Mouse (Mus musculus): ENCODE data around the gene Pgd. TPM values are rescaled to one million over a fixed set of nuclear protein-coding genes. Genes with fewer than 3 reads are reported as not detected.

Gene Pgd
- polyA plus RNA-seq, 1 experiment from 2014 or later, result 78.2 TPM

DNA sequence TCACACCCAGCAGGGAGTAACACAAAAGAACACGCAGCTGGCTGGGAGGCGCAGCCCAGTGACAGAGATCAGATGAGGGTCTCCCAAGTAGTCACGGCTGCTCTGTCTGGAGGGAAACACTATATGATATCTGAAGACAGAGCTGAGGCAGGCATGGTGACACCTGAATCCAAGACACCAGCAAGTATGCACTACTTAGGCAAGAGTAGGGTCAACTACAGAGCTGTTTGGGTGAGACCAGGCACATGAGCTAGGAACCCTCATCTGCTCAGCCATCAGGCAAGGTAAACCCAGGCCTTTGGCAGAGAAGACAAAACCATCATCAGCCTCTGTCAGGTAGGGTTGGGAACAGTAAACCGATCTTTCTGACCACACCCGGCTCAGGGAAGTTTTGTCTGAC is 33.2 kb downstream of the Pgd start:
- Histone ChIP-seq H3K4me3 (ENCODE audit: low read length) (no peak overlapping the region), H3K4me1 (ENCODE audit: control insufficient read depth, insufficient read depth, low read length) (0 out of 2 replicates have a peak, but pooled peaks cover 2% of the 10 kb centered on the region), H3K36me3 (ENCODE audit: control insufficient read depth, insufficient read depth) (peaks cover 3% of the 10 kb centered on the region; the same call in 1 of the 2 replicates), H3K9me3 (replicated peaks; ENCODE audit: control insufficient read depth, low read length) (no peaks in the 10 kb centered on the region), H3K9ac (ENCODE audit: low read length) (no peak overlapping the region), H3K27me3 (ENCODE audit: control insufficient read depth, insufficient read depth, low read length) (no peaks in the 10 kb centered on the region), H3K27ac (ENCODE audit: low read length) (no peak overlapping the region), H3K4me2 (ENCODE audit: low read depth, low read length) (no peak overlapping the region)
- no peak for ATAC-seq (replicated peaks; ENCODE audit: extremely low read depth, insufficient read depth, low FRiP score)
- 80% methylated on average over 5 of the region's 5 CpGs for WGBS

DNA sequence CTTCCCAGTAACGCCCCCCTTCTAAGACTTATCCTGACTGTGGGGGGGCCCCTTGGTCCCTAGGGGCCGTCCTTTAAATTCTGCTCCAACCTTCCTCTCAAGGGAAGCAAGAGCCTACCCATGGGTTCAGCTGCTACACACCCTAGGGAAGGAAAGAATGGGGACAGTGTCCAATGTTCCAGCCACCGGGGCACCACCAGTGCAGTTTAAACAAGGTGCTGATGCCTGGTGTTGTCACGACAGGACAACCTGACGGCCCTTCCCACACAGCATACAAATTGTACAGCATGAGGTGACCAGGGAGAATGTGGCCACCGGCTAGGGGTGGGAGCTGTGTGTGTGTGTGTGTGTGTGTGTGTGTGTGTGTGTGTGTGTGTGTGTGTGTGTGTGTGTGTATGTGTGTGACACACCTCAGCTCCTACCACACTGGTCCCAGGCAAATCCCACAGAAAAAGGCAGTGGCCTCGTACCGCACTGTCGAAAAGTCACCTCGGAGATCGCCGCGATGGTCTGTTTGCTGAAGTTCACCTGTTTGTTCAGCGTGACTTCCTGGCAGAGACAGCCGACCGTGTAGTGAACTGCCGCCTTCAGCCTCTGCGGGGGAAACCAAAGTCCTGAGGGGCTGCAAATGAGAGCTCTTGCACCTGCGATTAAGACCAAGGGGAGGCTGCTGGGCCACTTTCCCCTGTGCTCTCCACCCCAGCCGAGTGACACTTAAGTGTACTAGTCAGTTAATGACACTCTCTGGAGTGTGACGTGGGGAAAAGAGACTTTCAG is 34.6 kb downstream of the Pgd start:
- Histone ChIP-seq H3K4me2 (ENCODE audit: low read depth, low read length) (no peak overlapping the region), H3K27ac (ENCODE audit: low read length) (no peak overlapping the region), H3K9ac (ENCODE audit: low read length) (no peak overlapping the region), H3K4me1 (ENCODE audit: control insufficient read depth, insufficient read depth, low read length) (0 out of 2 replicates have a peak, but pooled peaks cover 2% of the 10 kb centered on the region), H3K9me3 (replicated peaks; ENCODE audit: control insufficient read depth, low read length) (no peaks in the 10 kb centered on the region), H3K27me3 (ENCODE audit: control insufficient read depth, insufficient read depth, low read length) (no peaks in the 10 kb centered on the region), H3K4me3 (ENCODE audit: low read length) (no peak overlapping the region), H3K36me3 (ENCODE audit: control insufficient read depth, insufficient read depth) (peaks cover 3% of the 10 kb centered on the region; the same call in 1 of the 2 replicates)
- no peak for ATAC-seq (replicated peaks; ENCODE audit: extremely low read depth, insufficient read depth, low FRiP score)
- WGBS, result 82% methylated on average over 21 of the region's 21 CpGs

GRCm38 (mm10) chr4:149131021-149131752 is 35.4 kb downstream of the Pgd start:
- H3K27me3 ChIP-seq (ENCODE audit: control insufficient read depth, insufficient read depth, low read length), result no peaks in the 10 kb centered on the region
- no peak for ATAC-seq (replicated peaks; ENCODE audit: extremely low read depth, insufficient read depth, low FRiP score)

DNA sequence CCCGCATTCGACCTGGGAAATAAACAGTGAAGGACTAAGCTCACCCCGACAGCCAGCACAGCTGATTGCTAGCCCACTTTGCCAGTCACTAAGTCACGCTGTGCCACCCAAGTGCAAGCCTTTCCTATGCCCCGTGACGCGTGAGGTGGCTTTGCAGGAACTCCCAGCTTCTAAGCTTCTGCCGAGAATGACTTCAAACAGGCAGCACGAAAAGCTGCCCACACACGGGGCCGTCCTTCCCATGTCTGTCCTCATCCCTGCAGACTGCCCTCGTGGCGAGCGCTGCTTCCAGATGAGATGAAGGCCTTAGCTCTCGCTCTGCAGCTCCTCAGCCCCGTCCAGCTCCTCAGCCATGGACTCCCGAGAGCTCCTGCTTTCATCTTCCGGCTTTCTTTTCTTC is 38.1 kb downstream of the Pgd start:
- H3K27me3 ChIP-seq (ENCODE audit: control insufficient read depth, insufficient read depth, low read length), result no peaks in the 10 kb centered on the region
- H3K4me2 ChIP-seq (ENCODE audit: low read depth, low read length), result no peak overlapping the region
- H3K4me1 ChIP-seq (ENCODE audit: control insufficient read depth, insufficient read depth, low read length), result no peaks in the 10 kb centered on the region
- no peaks in the 10 kb centered on the region for H3K9me3 ChIP-seq (replicated peaks; ENCODE audit: control insufficient read depth, low read length)
- H3K9ac ChIP-seq (ENCODE audit: low read length), result no peak overlapping the region
- H3K4me3 ChIP-seq (ENCODE audit: low read length), result no peak overlapping the region
- 83% methylated on average over 18 of the region's 18 CpGs for whole genome bisulfite sequencing
- no peak overlapping the region for H3K27ac ChIP-seq (ENCODE audit: low read length)
- H3K36me3 ChIP-seq (ENCODE audit: control insufficient read depth, insufficient read depth), result peaks cover 3% of the 10 kb centered on the region; the same call in 1 of the 2 replicates
- ATAC-seq (replicated peaks; ENCODE audit: extremely low read depth, insufficient read depth, low FRiP score), result no peak

More at GRCm38 (mm10) chr4:149131021-149131752, 35.4 kb downstream of the Pgd start:
- H3K9me3 ChIP-seq (replicated peaks; ENCODE audit: control insufficient read depth, low read length), result no peaks in the 10 kb centered on the region
- H3K4me2 ChIP-seq (ENCODE audit: low read depth, low read length), result no peak overlapping the region
- no peak overlapping the region for H3K9ac ChIP-seq (ENCODE audit: low read length)
- no peak overlapping the region for H3K27ac ChIP-seq (ENCODE audit: low read length)
- peaks cover 3% of the 10 kb centered on the region; the same call in 1 of the 2 replicates for H3K36me3 ChIP-seq (ENCODE audit: control insufficient read depth, insufficient read depth)
- H3K4me3 ChIP-seq (ENCODE audit: low read length), result no peak overlapping the region
- H3K4me1 ChIP-seq (ENCODE audit: control insufficient read depth, insufficient read depth, low read length), result no peaks in the 10 kb centered on the region
- 89% methylated on average over 23 of the region's 23 CpGs for WGBS

- H3K27ac ChIP-seq (ENCODE audit: low read length), result no peak within 1 kb of the TSS
- H3K4me2 ChIP-seq (ENCODE audit: low read depth, low read length), result no peak within 1 kb of the TSS
- no peak within 1 kb of the TSS for H3K9ac ChIP-seq (ENCODE audit: low read length)
- WGBS, result 80% methylated on average over 11 of the region's 11 CpGs
- no peak within 1 kb of the TSS for H3K4me3 ChIP-seq (ENCODE audit: low read length)
- H3K36me3 ChIP-seq (ENCODE audit: control insufficient read depth, insufficient read depth), result peaks cover 3% of the 10 kb centered on the region; the same call in 1 of the 2 replicates
- no peak for ATAC-seq (replicated peaks; ENCODE audit: extremely low read depth, insufficient read depth, low FRiP score)
- H3K27me3 ChIP-seq (ENCODE audit: control insufficient read depth, insufficient read depth, low read length), result no peaks in the 10 kb centered on the region
- no peaks in the 10 kb centered on the region for H3K9me3 ChIP-seq (replicated peaks; ENCODE audit: control insufficient read depth, low read length)
- H3K4me1 ChIP-seq (ENCODE audit: control insufficient read depth, insufficient read depth, low read length), result no peaks in the 10 kb centered on the region
Measured at GRCm38 (mm10) chr4:149126663-149127062, 39.9 kb downstream of the Pgd start, which contains the start of gene Cort. TSS of gene Cort (minus strand) at chr4:149126763.

GRCm38 (mm10) chr4:149126115-149126509 is 40.5 kb downstream of the Pgd start:
- no peak overlapping the region for H3K4me2 ChIP-seq (ENCODE audit: low read depth, low read length)
- no peaks in the 10 kb centered on the region for H3K4me1 ChIP-seq (ENCODE audit: control insufficient read depth, insufficient read depth, low read length)
- H3K27me3 ChIP-seq (ENCODE audit: control insufficient read depth, insufficient read depth, low read length), result no peaks in the 10 kb centered on the region
- H3K9me3 ChIP-seq (replicated peaks; ENCODE audit: control insufficient read depth, low read length), result no peaks in the 10 kb centered on the region
- WGBS, result 74% methylated on average over 6 of the region's 6 CpGs
- ATAC-seq (replicated peaks; ENCODE audit: extremely low read depth, insufficient read depth, low FRiP score), result no peak
- peaks cover 3% of the 10 kb centered on the region; the same call in 1 of the 2 replicates for H3K36me3 ChIP-seq (ENCODE audit: control insufficient read depth, insufficient read depth)
- H3K9ac ChIP-seq (ENCODE audit: low read length), result no peak overlapping the region
- no peak overlapping the region for H3K4me3 ChIP-seq (ENCODE audit: low read length)
- no peak overlapping the region for H3K27ac ChIP-seq (ENCODE audit: low read length)

GRCm38 (mm10) chr4:149125341-149126114 is 41.0 kb downstream of the Pgd start:
- H3K9me3 ChIP-seq (replicated peaks; ENCODE audit: control insufficient read depth, low read length), result no peaks in the 10 kb centered on the region
- no peaks in the 10 kb centered on the region for H3K4me1 ChIP-seq (ENCODE audit: control insufficient read depth, insufficient read depth, low read length)
- no peak overlapping the region for H3K4me2 ChIP-seq (ENCODE audit: low read depth, low read length)
- ATAC-seq (replicated peaks; ENCODE audit: extremely low read depth, insufficient read depth, low FRiP score), result no peak
- peaks cover 5% of the 10 kb centered on the region; the same call in 1 of the 2 replicates for H3K36me3 ChIP-seq (ENCODE audit: control insufficient read depth, insufficient read depth)
- H3K9ac ChIP-seq (ENCODE audit: low read length), result no peak overlapping the region
- no peak overlapping the region for H3K4me3 ChIP-seq (ENCODE audit: low read length)
- no peak overlapping the region for H3K27ac ChIP-seq (ENCODE audit: low read length)
- WGBS, result 53% methylated on average over 11 of the region's 11 CpGs
- H3K27me3 ChIP-seq (ENCODE audit: control insufficient read depth, insufficient read depth, low read length), result no peaks in the 10 kb centered on the region

DNA sequence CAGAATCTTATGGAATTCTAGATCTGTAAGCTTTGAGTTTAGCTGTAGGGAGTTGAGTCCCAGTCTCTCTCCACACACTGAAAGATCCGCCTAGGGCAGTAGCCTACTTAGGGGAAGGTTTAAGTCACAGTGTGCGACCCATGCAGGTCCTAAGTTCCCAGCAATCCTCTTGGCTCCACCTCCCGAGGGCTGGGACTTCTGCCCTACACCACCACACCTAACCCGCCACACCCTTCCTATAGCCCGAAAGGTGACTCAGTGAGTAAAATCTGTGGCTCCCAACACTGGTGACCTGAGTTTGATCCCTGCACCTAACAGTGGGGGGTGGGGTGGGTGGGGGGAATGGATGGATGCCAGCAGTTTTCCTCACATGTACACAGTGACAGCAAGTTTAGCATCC is 43.1 kb downstream of the Pgd start:
- no peak overlapping the region for H3K4me3 ChIP-seq (ENCODE audit: low read length)
- H3K27me3 ChIP-seq (ENCODE audit: control insufficient read depth, insufficient read depth, low read length), result no peaks in the 10 kb centered on the region
- 58% methylated on average over 5 of the region's 5 CpGs for WGBS
- H3K36me3 ChIP-seq (ENCODE audit: control insufficient read depth, insufficient read depth), result peaks cover 3% of the 10 kb centered on the region; the same call in 1 of the 2 replicates
- no peaks in the 10 kb centered on the region for H3K4me1 ChIP-seq (ENCODE audit: control insufficient read depth, insufficient read depth, low read length)
- H3K9ac ChIP-seq (ENCODE audit: low read length), result no peak overlapping the region
- no peak overlapping the region for H3K4me2 ChIP-seq (ENCODE audit: low read depth, low read length)
- no peak overlapping the region for H3K27ac ChIP-seq (ENCODE audit: low read length)
- no peaks in the 10 kb centered on the region for H3K9me3 ChIP-seq (replicated peaks; ENCODE audit: control insufficient read depth, low read length)
- ATAC-seq (replicated peaks; ENCODE audit: extremely low read depth, insufficient read depth, low FRiP score), result no peak

Data from heart, embryonic 16.5 days (tissue).